Mouse (Mus musculus) kidney, embryonic 16.5 days (tissue): ENCODE measurements around the gene Ugcg. TPM values are rescaled to one million over a fixed set of nuclear protein-coding genes. Genes with fewer than 3 reads are reported as not detected.
"Not testable (repeated sequence)": the region's sequence is repeated elsewhere in the genome, so short reads cannot be mapped to it uniquely, and the experiment has no call there.

ENCODE experiments used
- ATAC-seq: fragments of 200-750 bp; cut with Nextera tagmentation; 2 replicates; pipeline ENCODE4 v1.8.0; 2017; ENCODE audit warnings: moderate TSS enrichment; ENCODE audit not compliant: low FRiP score, low TSS enrichment
- H3K27ac ChIP-seq: fragments of 300-500 bp; sonication (generic); 2 replicates; pipeline ENCODE4 v1.5.1; 2014; ENCODE audit warnings: low read length
- H3K27me3 ChIP-seq: fragments of 300-500 bp; sonication (generic); 2 replicates; pipeline ENCODE4 v1.6.1; 2014; ENCODE audit warnings: low read length, control low read depth, mixed read lengths; ENCODE audit not compliant: insufficient read depth
- H3K36me3 ChIP-seq: fragments of 300-500 bp; sonication (generic); 2 replicates; pipeline ENCODE4 v1.6.1; 2014; ENCODE audit warnings: low read length, control low read depth, mixed read lengths; ENCODE audit not compliant: insufficient read depth
- H3K4me1 ChIP-seq: fragments of 300-500 bp; sonication (generic); 2 replicates; pipeline ENCODE4 v1.6.1; 2014; ENCODE audit warnings: low read length, control low read depth, mixed read lengths; ENCODE audit not compliant: insufficient read depth
- H3K4me2 ChIP-seq: fragments of 300-500 bp; sonication (generic); replicated peaks from 2 replicates; pipeline ENCODE4 v1.6.1; 2014; ENCODE audit warnings: low read depth, low read length
- H3K4me3 ChIP-seq: fragments of 300-500 bp; sonication (generic); 2 replicates; pipeline ENCODE4 v1.5.1; 2014; ENCODE audit warnings: mild to moderate bottlenecking, low read length
- H3K9ac ChIP-seq: fragments of 300-500 bp; sonication (generic); replicated peaks from 2 replicates; pipeline ENCODE4 v1.6.1; 2014; ENCODE audit warnings: low read length
- H3K9me3 ChIP-seq: fragments of 300-500 bp; sonication (generic); 2 replicates; pipeline ENCODE4 v1.6.1; 2016; ENCODE audit warnings: low read length, control low read depth
- WGBS: fragments of 180-500 bp; shearing (Covaris S2); extraction: QIAGEN DNeasy Blood & Tissue Kit; methylation state at CpG from one replicate; pipeline ENCODE4 v1.1.7; 2014; 5-methylcytosine and 5-hydroxymethylcytosine counted together
- polyA plus RNA-seq: library from polyadenylated mRNA; unstranded; fragments of >200 nt; fragmentation: Nextera tagmentation; extraction: Ambion mirVana; gene quantifications from 2 replicates; pipeline ENCODE4 v1.2.1, GENCODE M21; 2015

The Ugcg gene
- polyA plus RNA-seq, 1 experiment from 2014 or later = 6.7 TPM

GRCm38 (mm10) chr4:59260871-59261515 lies 71.9 kb downstream of the Ugcg start:
- 81% methylated on average over 13 of the region's 13 CpGs for whole genome bisulfite sequencing
- Histone ChIP-seq H3K4me3 (no peak overlapping the region), H3K4me2 (no peak overlapping the region), H3K9me3 (no peaks in the 10 kb centered on the region), H3K36me3 (no peaks in the 10 kb centered on the region), H3K4me1 (no peaks in the 10 kb centered on the region), H3K9ac (no peak overlapping the region), H3K27me3 (no peaks in the 10 kb centered on the region), H3K27ac (no peak overlapping the region)
- no peak for ATAC-seq

GRCm38 (mm10) chr4:59261582-59261981 lies 72.5 kb downstream of the Ugcg start:
- not testable (repeated sequence) for H3K4me3 ChIP-seq, H3K9me3 ChIP-seq, H3K9ac ChIP-seq, H3K27me3 ChIP-seq, H3K27ac ChIP-seq, H3K4me2 ChIP-seq, H3K4me1 ChIP-seq, ATAC-seq, H3K36me3 ChIP-seq
- 92% methylated on average over 3 of the region's 10 CpGs for WGBS

- H3K9me3 ChIP-seq = no peaks in the 10 kb centered on the region; the same call in 1 of the 2 replicates
- no peak overlapping the region for H3K4me3 ChIP-seq
- ATAC-seq = no peak
- no peaks in the 10 kb centered on the region for H3K4me1 ChIP-seq
- H3K36me3 ChIP-seq = no peaks in the 10 kb centered on the region
- H3K27ac ChIP-seq = no peak overlapping the region
- no peak overlapping the region for H3K4me2 ChIP-seq
- no peak overlapping the region for H3K9ac ChIP-seq
- 78% methylated on average over 6 of the region's 6 CpGs for WGBS
- H3K27me3 ChIP-seq = no peaks in the 10 kb centered on the region
Measured at GRCm38 (mm10) chr4:59262156-59262555, 73.1 kb downstream of the Ugcg start.

- no peak for ATAC-seq
- no peak overlapping the region for H3K4me3 ChIP-seq
- no peaks in the 10 kb centered on the region for H3K4me1 ChIP-seq
- H3K4me2 ChIP-seq = no peak overlapping the region
- H3K27me3 ChIP-seq = no peaks in the 10 kb centered on the region
- H3K9me3 ChIP-seq = no peaks in the 10 kb centered on the region; the same call in 1 of the 2 replicates
- H3K27ac ChIP-seq = no peak overlapping the region
- H3K36me3 ChIP-seq = no peaks in the 10 kb centered on the region
- H3K9ac ChIP-seq = no peak overlapping the region
- 83% methylated on average over 2 of the region's 2 CpGs for WGBS
Measured at GRCm38 (mm10) chr4:59263418-59263817, 74.4 kb downstream of the Ugcg start.

- Histone ChIP-seq H3K4me1 (no peaks in the 10 kb centered on the region), H3K27ac (no peak overlapping the region), H3K36me3 (0 out of 2 replicates have a peak, but pooled peaks cover 4% of the 10 kb centered on the region), H3K27me3 (no peaks in the 10 kb centered on the region), H3K9me3 (peaks cover 6% of the 10 kb centered on the region; the same call in 1 of the 2 replicates), H3K4me2 (no peak overlapping the region), H3K4me3 (no peak overlapping the region), H3K9ac (no peak overlapping the region)
- ATAC-seq = no peak
- WGBS = 70% methylated on average over 7 of the region's 7 CpGs
Measured at GRCm38 (mm10) chr4:59264611-59265095, 75.6 kb downstream of the Ugcg start.

GRCm38 (mm10) chr4:59265182-59265581 lies 76.1 kb downstream of the Ugcg start:
- Histone ChIP-seq H3K36me3 (0 out of 2 replicates have a peak, but pooled peaks cover 4% of the 10 kb centered on the region), H3K27me3 (no peaks in the 10 kb centered on the region), H3K9me3 (peaks cover 9% of the 10 kb centered on the region; the same call in 1 of the 2 replicates), H3K4me2 (no peak overlapping the region), H3K4me3 (no peak overlapping the region), H3K4me1 (no peaks in the 10 kb centered on the region), H3K9ac (no peak overlapping the region), H3K27ac (no peak overlapping the region)
- no peak for ATAC-seq
- whole genome bisulfite sequencing = 90% methylated on average over 5 of the region's 5 CpGs

GRCm38 (mm10) chr4:59265631-59266030 lies 76.6 kb downstream of the Ugcg start:
- WGBS = 87% methylated on average over 5 of the region's 5 CpGs
- H3K36me3 ChIP-seq = 0 out of 2 replicates have a peak, but pooled peaks cover 4% of the 10 kb centered on the region
- no peak overlapping the region for H3K4me3 ChIP-seq
- H3K4me1 ChIP-seq = no peaks in the 10 kb centered on the region
- no peaks in the 10 kb centered on the region for H3K27me3 ChIP-seq
- H3K9me3 ChIP-seq = peaks cover 9% of the 10 kb centered on the region; the same call in 1 of the 2 replicates
- H3K4me2 ChIP-seq = no peak overlapping the region
- H3K27ac ChIP-seq = no peak overlapping the region
- no peak for ATAC-seq
- H3K9ac ChIP-seq = no peak overlapping the region

Other genes starting within 250 kb of the Ugcg start
- 0.46 and 1.0 TPM in 2 replicates for gene Zkscan16, start 245.6 kb upstream of the Ugcg start, polyA plus RNA-seq
- 25.1 and 29.6 TPM in 2 replicates for gene Ptgr1, start 202.1 kb upstream of the Ugcg start, polyA plus RNA-seq
- gene Dnajc25, start 194.2 kb upstream of the Ugcg start, polyA plus RNA-seq = 8.3 and 12.1 TPM in 2 replicates
- gene Gm20503, start 186.0 kb upstream of the Ugcg start, polyA plus RNA-seq = 9.1 and 10.1 TPM in 2 replicates
- gene Gng10, start 154.2 kb upstream of the Ugcg start, polyA plus RNA-seq = 89.6 and 92.9 TPM in 2 replicates
- gene AI481877, start 50.3 kb upstream of the Ugcg start, polyA plus RNA-seq = not detected in 2 replicates
- 9.1 and 11.5 TPM in 2 replicates for gene Susd1, start 249.4 kb downstream of the Ugcg start, polyA plus RNA-seq